Mouse (Mus musculus) frontal cortex, postnatal 25 days (tissue): ENCODE results near the gene Tmbim1.
A peak's percentile ranks its signal among the peaks of the same experiment; 100 is the strongest.
"Not testable (repeated sequence)": the region's sequence is repeated elsewhere in the genome, so short reads cannot be mapped to it uniquely, and the experiment has no call there.

ENCODE experiments used
- DNase-seq, 2 experiments: peaks; one replicate each; pipeline ENCODE4 v3.0.0; 2022; ENCODE audit warnings: low spot score in 2 of 2

The Tmbim1 gene

DNA sequence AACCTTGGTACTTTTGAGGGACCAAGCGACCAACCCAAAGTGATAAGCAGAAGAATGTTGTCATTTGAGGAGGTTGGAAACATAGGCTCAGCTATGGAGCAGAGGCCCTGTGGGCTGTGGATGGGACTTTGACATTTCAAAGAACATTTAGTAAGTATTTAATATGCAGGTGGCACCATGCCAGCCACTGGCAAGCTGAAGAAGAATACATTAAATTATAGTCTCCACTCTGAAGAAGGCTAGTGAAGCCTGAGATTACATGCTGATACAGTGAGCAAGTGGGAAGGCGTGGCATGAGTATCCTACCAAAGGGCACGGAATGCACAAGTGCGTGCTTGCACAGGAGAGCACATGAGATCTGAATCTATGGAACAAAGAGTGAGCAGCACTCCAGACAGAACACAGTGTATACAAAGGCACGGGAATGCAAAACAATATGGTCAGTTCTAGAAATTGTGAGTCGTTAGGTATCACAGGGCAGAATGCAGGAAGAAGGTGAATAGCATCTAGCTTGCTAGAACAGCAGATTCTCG is 24.5 kb upstream of the Tmbim1 start:
- no peak for DNase-seq

- not testable (repeated sequence) for DNase-seq
Observed at GRCm38 (mm10) chr1:74326916-74327315, 21.5 kb upstream of the Tmbim1 start.

- DNase-seq = no peak
Observed at GRCm38 (mm10) chr1:74321396-74321795, 16.0 kb upstream of the Tmbim1 start.

DNA sequence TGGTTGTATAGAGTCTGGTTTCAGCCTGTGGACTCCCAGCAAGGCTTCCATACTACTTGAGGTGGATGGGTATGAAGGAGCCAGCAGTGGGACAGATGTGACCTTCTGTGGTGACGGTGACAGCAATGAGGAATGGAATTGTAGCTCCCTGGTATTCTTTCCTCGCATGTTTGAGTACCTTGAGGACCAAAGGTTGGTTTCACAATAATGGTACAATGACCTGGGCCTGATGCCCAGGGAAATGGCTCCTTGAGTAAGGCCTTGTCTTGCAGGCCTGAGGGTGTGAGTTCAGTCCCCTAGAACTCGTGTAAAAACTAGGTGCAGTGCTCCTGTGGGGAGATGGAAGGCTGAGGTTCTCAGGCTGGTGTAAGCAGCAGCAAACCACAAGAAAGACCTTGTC is 13.3 kb upstream of the Tmbim1 start:
- no peak for DNase-seq

GRCm38 (mm10) chr1:74316114-74316827 is 10.8 kb upstream of the Tmbim1 start:
- no peak for DNase-seq

DNA sequence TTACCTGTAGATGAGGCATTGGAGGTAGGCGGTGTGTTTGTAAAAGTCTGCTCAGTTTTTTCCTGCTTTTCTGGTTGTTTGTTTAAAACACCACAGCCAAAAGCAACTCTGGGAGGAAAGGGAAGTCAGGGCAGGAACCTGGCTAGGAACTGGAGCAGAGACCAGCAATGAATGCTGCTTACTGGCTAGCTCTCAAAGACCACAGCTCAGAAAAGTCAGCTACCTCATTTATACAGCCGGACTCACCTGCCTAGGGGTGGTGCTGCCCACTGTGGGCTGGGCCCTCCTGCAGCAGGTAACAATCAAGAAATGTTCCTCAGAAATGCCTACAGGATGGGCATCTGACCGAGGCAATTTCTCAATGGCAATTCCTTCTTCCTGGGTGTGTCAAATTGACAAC is 9.4 kb upstream of the Tmbim1 start:
- no peak for DNase-seq

GRCm38 (mm10) chr1:74313049-74313692 is 7.7 kb upstream of the Tmbim1 start:
- DNase-seq = peak in 1 of 2 experiments; percentile 48

DNA sequence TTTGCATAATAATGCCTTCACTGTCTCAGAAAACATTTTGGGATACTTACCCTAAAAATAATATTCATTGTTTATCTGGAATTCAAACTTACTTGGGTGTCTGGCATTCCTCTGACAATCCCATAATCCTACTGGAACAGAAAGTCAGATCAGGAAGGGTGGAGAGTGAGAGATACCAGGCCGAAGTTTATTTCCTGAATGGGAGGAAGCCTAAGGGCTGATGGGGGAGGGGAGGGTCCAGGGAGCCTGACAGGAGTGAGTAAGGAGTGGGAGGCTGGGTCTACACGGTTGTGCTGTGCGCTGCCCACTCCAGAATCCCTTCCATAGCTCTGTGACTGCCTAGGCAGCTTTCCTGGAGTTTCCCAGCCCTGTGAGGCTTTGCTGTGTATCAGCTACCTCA is 4.3 kb upstream of the Tmbim1 start:
- DNase-seq = no peak

DNA sequence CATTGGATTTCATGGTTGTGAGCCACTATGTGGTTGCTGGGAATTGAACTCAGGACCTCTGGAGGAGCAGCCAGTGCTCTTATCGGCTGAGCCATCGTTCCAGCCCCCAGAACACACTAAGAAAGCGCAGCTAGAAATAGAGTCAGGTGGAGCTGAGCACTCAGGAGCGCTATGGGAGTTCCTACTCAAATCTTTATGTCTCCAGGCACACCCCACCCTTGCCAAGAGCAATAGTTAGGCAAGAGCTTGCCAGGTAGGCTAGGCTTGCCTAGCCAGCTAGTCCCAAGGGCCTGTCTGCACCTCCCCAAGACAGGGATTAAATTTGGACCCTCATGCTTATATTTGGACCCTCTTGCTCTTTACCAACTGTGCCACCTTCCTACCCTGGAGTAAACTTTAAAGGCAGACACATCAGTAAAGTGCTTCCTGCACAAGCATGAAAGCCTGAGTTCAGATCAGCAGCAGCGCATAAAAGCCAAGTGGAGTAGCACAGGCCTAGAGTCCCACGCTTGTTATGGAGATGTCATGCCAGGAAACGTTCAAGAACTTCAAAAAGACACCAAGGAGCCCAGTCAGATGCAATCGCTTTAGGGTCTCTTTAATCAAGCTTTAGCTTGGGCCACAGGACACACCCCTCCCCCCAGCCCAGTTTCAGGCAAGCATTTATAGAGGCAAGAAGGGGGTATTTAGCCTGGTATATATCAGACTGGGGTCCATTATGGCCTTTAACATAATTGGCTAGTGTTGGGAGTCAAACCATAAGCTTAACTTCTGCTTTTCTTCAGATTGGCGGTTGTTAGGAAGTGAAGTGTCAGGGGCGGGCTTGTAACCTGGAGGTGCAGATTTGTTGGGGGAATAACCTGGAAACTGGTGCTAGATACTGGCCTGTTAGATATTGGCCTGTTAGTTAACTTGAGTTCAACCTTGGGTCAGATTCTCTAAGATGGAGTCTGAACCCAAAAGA is 2.9 kb upstream of the Tmbim1 start:
- no peak for DNase-seq

GRCm38 (mm10) chr1:74307146-74307545 is 1.7 kb upstream of the Tmbim1 start:
- no peak for DNase-seq

DNA sequence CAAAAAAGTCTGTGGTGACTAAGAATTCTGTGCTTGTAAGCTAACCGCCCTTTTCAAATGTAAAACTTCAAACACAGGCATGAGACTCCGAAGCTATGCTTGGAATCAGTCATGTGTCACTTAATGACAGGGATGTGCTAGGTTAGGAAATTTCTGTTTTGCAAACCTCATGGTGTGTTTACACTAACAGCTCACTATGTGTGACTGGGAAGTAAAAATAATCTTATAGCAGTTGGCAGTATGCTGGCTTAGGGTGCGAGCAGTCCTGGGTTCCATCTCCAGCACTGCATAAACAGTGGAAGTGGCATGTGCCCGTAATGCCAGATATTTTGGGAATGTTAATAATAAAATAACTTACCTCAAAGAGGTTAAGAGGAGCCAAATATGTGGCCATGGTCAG is 476 bp downstream of the Tmbim1 start:
- DNase-seq = no peak

GRCm38 (mm10) chr1:74304339-74304790 is 1.1 kb downstream of the Tmbim1 start:
- DNase-seq = no peak

GRCm38 (mm10) chr1:74303509-74304338 is 1.7 kb downstream of the Tmbim1 start:
- DNase-seq = no peak

DNA sequence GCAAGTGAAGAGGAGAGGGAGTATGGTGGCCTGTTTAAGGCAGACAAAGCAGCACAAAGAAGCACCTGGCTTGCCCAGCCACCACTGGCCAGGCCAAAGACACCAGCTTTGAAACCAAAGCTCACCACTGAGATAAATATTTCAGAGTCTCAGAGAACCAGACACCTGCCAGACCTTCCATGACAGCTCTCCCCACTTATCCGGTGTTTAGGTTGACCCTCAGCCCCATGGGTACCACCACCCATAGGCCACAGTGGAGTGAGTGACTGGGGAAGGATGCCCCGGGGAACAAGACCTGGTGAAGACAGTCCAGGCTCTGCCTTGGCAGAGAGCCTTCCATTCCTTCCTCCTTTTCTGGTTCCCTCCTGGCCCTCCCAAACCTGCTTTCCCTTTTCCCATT is 2.6 kb downstream of the Tmbim1 start:
- DNase-seq = no peak

- DNase-seq = no peak
Observed at GRCm38 (mm10) chr1:74302229-74302628, 3.2 kb downstream of the Tmbim1 start.

DNA sequence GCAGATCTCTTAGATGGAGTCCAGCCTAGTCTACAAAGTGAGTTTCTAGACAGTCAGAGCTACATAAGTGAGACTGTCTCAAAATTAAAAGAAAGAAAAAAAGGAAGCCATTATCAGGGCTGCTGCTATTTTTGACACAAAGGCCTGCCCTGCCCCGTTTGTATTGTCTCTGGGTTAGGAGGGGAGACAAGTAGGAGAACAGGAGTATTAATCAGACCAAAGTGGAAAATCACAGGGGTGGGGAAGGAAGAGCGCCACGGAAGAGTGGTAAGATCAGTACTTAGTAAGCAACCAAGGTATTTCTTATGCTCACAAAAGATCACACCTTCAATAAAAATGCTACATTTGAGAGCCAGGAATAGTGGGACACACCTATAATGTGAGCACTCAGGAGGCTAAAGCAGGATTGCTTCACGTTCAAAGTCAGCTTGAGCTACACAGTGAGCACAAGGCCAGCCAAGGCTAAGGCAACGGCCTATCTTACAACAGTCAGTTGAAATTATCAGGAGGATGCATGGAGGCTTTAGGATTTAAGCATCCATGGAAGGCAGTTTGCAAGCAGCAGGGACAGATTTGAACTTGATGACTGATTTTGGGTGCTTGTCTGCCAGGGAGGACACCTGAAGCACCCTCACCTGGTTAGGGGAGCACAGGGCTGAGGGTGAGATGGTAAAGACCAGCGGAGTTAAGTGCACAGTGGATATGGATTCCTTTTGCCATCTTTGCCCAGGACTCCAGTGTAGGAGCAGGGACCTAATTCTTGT is 4.9 kb downstream of the Tmbim1 start:
- DNase-seq = no peak

DNA sequence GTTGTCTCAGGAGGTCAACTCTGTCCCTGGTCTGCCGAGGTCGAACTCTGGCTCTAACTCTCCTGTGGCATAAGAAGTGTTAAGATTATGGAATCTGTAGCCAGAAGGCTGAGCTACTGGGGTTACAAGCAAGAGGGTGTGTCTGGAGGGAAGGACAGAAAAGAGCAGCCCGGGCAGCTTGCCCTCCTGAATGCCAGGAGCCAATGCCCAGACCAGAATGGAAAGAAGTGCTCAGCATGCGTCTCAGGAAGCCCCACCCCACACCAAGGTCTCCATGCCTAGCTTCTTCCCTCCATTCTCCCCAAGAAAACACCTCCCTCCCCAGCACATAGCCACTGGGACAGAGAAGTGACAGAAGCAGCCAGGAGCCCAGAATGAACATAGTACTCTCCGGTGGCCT is 6.4 kb downstream of the Tmbim1 start:
- DNase-seq = no peak

GRCm38 (mm10) chr1:74298157-74298750 is 7.2 kb downstream of the Tmbim1 start:
- DNase-seq = no peak

- DNase-seq = no peak
Observed at GRCm38 (mm10) chr1:74297269-74297668, 8.2 kb downstream of the Tmbim1 start.

GRCm38 (mm10) chr1:74296477-74296876 is 8.9 kb downstream of the Tmbim1 start:
- DNase-seq = no peak
